19 mouse cellular contexts compared by ENCODE assay signal in the genomic region with DNA sequence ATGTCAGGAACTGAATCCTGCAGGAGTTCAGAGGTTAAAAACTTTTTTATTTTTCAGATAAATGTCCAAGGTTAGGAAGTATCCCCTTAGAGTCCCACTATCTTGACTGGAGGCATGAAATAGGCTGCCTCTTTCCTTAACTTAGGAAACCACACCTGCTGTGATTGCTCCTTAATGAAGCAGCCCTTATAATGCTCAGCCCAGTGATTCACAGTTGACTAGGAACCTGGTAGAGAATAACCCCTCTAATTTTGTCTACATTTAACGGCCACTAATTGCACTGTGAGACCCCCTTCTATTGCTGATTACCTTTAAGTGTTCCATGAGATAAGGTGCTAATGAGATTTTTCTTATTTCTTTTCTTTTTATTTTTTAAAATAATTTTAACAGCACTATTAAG.
"Had no signal": no experiment of that assay in that cellular context is flagged by ENCODE, and none has a peak within 500 bp of the region (broad histone marks: within the 10 kb centered on the region; RNA-seq: fewer than 3 reads in every experiment).

No protein-coding gene starts in this region.

- H3K9me3 ChIP-seq: liver, embryonic 12.5 days; midbrain, embryonic 10.5 days; midbrain, embryonic 12.5 days; neural tube, embryonic 12.5 days had no signal

- H3K27me3 ChIP-seq: liver, embryonic 12.5 days; midbrain, embryonic 12.5 days; neural tube, embryonic 12.5 days had no signal

- H3K4me1 ChIP-seq: liver, embryonic 12.5 days; midbrain, embryonic 10.5 days; midbrain, embryonic 12.5 days; neural tube, embryonic 12.5 days had no signal

- DNase-seq: lung, adult 18-20 months; lung, embryonic 14.5 days; lung, postnatal 10 days; lung, postnatal 4 days; midbrain, embryonic 14.5 days; retina, postnatal 1 day; right cerebral cortex, adult 18-20 months; right cerebral cortex, postnatal 25 days; right cerebral cortex, postnatal 4 days; spleen, adult 18-20 months; thymus, adult 18-20 months; thymus, postnatal 14 days; thymus, postnatal 36 days had no signal

- H3K9ac ChIP-seq: liver, embryonic 12.5 days; liver, embryonic 14.5 days; lung, embryonic 14.5 days; midbrain, embryonic 12.5 days; neural tube, embryonic 12.5 days had no signal

- H3K4me3 ChIP-seq: liver, embryonic 12.5 days; midbrain, embryonic 10.5 days; midbrain, embryonic 12.5 days; myocyte; neural tube, embryonic 12.5 days had no signal

- ATAC-seq: liver, embryonic 12.5 days had no signal

- H3K4me2 ChIP-seq: liver, embryonic 12.5 days; lung, embryonic 14.5 days; midbrain, embryonic 12.5 days; neural tube, embryonic 12.5 days had no signal

- H3K36me3 ChIP-seq: liver, embryonic 12.5 days; midbrain, embryonic 10.5 days; midbrain, embryonic 12.5 days; neural tube, embryonic 12.5 days had no signal

- H3K27ac ChIP-seq: liver, embryonic 12.5 days; liver, embryonic 14.5 days; midbrain, embryonic 10.5 days; midbrain, embryonic 12.5 days; neural tube, embryonic 12.5 days had no signal
